Mouse (Mus musculus) CH12.LX (cell line): Measurements from ENCODE around the gene Cd164. TPM values are rescaled to one million over a fixed set of nuclear protein-coding genes. Genes with fewer than 3 reads are reported as not detected.

Source experiments
- DNase-seq: peaks from one replicate; pipeline ENCODE4 v3.0.0-alpha.2; 2013; ENCODE audit errors: extremely low read depth
- H3K27ac ChIP-seq: 2 replicates; pipeline ENCODE4 v1.5.1; 2012; ENCODE audit warnings: low read depth, mild to moderate bottlenecking, control low read depth, moderate library complexity; ENCODE audit not compliant: insufficient read depth
- H3K27me3 ChIP-seq: replicated peaks from 2 replicates; pipeline ENCODE3; 2012; ENCODE audit warnings: inconsistent platforms
- H3K36me3 ChIP-seq, 2 experiments: replicated peaks in 1 of 2; 2 replicates each; pipeline versions ENCODE3 to v1.6.1; 2012; ENCODE audit warnings: inconsistent platforms in 1 of 2, low read length in 1 of 2, mild to moderate bottlenecking in 1 of 2, mixed read lengths in 1 of 2, moderate library complexity in 1 of 2; ENCODE audit not compliant: control insufficient read depth in 1 of 2, insufficient read depth in 1 of 2
- H3K4me1 ChIP-seq, 2 experiments: 2 replicates each; pipeline ENCODE4 v1.6.1; 2012; ENCODE audit warnings: inconsistent platforms in 1 of 2, moderate library complexity in 1 of 2; ENCODE audit not compliant: insufficient read depth in 2 of 2, control insufficient read depth in 1 of 2
- H3K4me2 ChIP-seq: 2 replicates; pipeline ENCODE4 v1.6.1; 2012; ENCODE audit warnings: low read depth, mild to moderate bottlenecking, control low read depth; ENCODE audit not compliant: poor library complexity, insufficient read depth, severe bottlenecking
- H3K4me3 ChIP-seq, 3 experiments: fragments of 150-350 bp in 1 of 3; sonication (generic) in 1 of 3; replicated peaks in 1 of 3; 2 replicates each; pipeline versions ENCODE3 to v1.5.1; 2011 to 2012; ENCODE audit warnings: low read depth in 2 of 3, low read length in 2 of 3, mild to moderate bottlenecking in 2 of 3, moderate library complexity in 2 of 3, control low read depth in 1 of 3, improper control_type of control experiment in 1 of 3, inconsistent platforms in 1 of 3, mixed read lengths in 1 of 3; ENCODE audit not compliant: poor library complexity in 1 of 3
- H3K79me2 ChIP-seq: replicated peaks from 2 replicates; pipeline ENCODE4 v1.6.1; 2012; ENCODE audit warnings: mild to moderate bottlenecking, moderate library complexity; ENCODE audit not compliant: control insufficient read depth, poor library complexity, insufficient read depth, severe bottlenecking; ENCODE audit errors: extremely low read depth
- H3K9ac ChIP-seq: 2 replicates; pipeline ENCODE4 v1.6.1; 2012; ENCODE audit warnings: low read depth, mild to moderate bottlenecking, control low read depth, moderate library complexity; ENCODE audit not compliant: insufficient read depth
- H3K9me3 ChIP-seq: replicated peaks from 2 replicates; pipeline ENCODE3; 2012; ENCODE audit warnings: low read length, inconsistent platforms, mixed read lengths
- CHD2 ChIP-seq: IDR thresholded peaks from 2 replicates; pipeline ENCODE4 v1.6.1; 2011; ENCODE audit warnings: low read length, improper control_type of control experiment
- CTCF ChIP-seq, 2 experiments: IDR thresholded peaks in 1 of 2; conservative IDR thresholded peaks in 1 of 2; 2 replicates each; pipeline ENCODE4 v1.5.1; 2011 to 2012; ENCODE audit warnings: low read depth in 2 of 2, low read length in 2 of 2, improper control_type of control experiment in 1 of 2, inconsistent platforms in 1 of 2, mild to moderate bottlenecking in 1 of 2, moderate library complexity in 1 of 2
- ELF1 ChIP-seq: IDR thresholded peaks from 2 replicates; pipeline ENCODE4 v1.6.1; 2014; ENCODE audit warnings: low read depth, mild to moderate bottlenecking, inconsistent platforms, low read length, improper control_type of control experiment
- EP300 ChIP-seq: IDR thresholded peaks from 2 replicates; pipeline ENCODE4 v1.6.1; 2011; ENCODE audit warnings: low read length, improper control_type of control experiment
- ETS1 ChIP-seq: conservative IDR thresholded peaks from 2 replicates; pipeline ENCODE4 v1.6.1; 2012; ENCODE audit warnings: low read depth, mild to moderate bottlenecking, inconsistent platforms, low read length, improper control_type of control experiment, moderate library complexity
- GABPA ChIP-seq: IDR thresholded peaks from 2 replicates; pipeline ENCODE4 v1.6.1; 2012; ENCODE audit warnings: low read depth, low read length, improper control_type of control experiment, inconsistent platforms; ENCODE audit not compliant: insufficient replicate concordance
- HCFC1 ChIP-seq: IDR thresholded peaks from 2 replicates; pipeline ENCODE4 v1.6.1; 2012; ENCODE audit warnings: low read depth, mild to moderate bottlenecking, inconsistent platforms, low read length, improper control_type of control experiment
- IRF4 ChIP-seq: IDR thresholded peaks from 2 replicates; pipeline ENCODE4 v1.6.1; 2014; ENCODE audit warnings: low read depth, mild to moderate bottlenecking, inconsistent platforms, low read length, improper control_type of control experiment
- JUN ChIP-seq: IDR thresholded peaks from 2 replicates; pipeline ENCODE4 v1.6.1; 2011; ENCODE audit warnings: low read depth, mild to moderate bottlenecking, low read length, improper control_type of control experiment, moderate library complexity; ENCODE audit not compliant: insufficient read depth
- KAT2A ChIP-seq: IDR thresholded peaks from 2 replicates; pipeline ENCODE4 v1.6.1; 2012; ENCODE audit warnings: low read length, improper control_type of control experiment, inconsistent platforms; ENCODE audit not compliant: insufficient replicate concordance
- MEF2A ChIP-seq: IDR thresholded peaks from 2 replicates; pipeline ENCODE4 v1.6.1; 2014; ENCODE audit warnings: low read depth, mild to moderate bottlenecking, inconsistent platforms, low read length, improper control_type of control experiment, borderline replicate concordance
- MXI1 ChIP-seq: IDR thresholded peaks from 2 replicates; pipeline ENCODE4 v1.6.1; 2011; ENCODE audit warnings: mild to moderate bottlenecking, low read depth, low read length, improper control_type of control experiment
- NELFE ChIP-seq: IDR thresholded peaks from 2 replicates; pipeline ENCODE4 v1.6.1; 2011; ENCODE audit warnings: low read depth, low read length, improper control_type of control experiment
- PAX5 ChIP-seq: IDR thresholded peaks from 2 replicates; pipeline ENCODE4 v1.6.1; 2012; ENCODE audit warnings: low read length, inconsistent platforms, mixed read lengths
- POLR2AphosphoS2 ChIP-seq: IDR thresholded peaks from 2 replicates; pipeline ENCODE4 v1.6.1; 2011; ENCODE audit warnings: low read depth, low read length, improper control_type of control experiment
- RAD21 ChIP-seq: IDR thresholded peaks from 2 replicates; pipeline ENCODE4 v1.6.1; 2011; ENCODE audit warnings: low read depth, mild to moderate bottlenecking, low read length, improper control_type of control experiment, moderate library complexity
- TCF12 ChIP-seq: IDR thresholded peaks from 2 replicates; pipeline ENCODE4 v1.6.1; 2014; ENCODE audit warnings: low read depth, mild to moderate bottlenecking, inconsistent platforms, low read length, improper control_type of control experiment
- USF2 ChIP-seq: conservative IDR thresholded peaks from 2 replicates; pipeline ENCODE4 v1.6.1; 2011; ENCODE audit warnings: low read depth, low read length, improper control_type of control experiment
- ZC3H11A ChIP-seq: IDR thresholded peaks from 2 replicates; pipeline ENCODE4 v1.6.1; 2012; ENCODE audit warnings: low read depth, mild to moderate bottlenecking, inconsistent platforms, low read length, improper control_type of control experiment
- ZMIZ1 ChIP-seq: IDR thresholded peaks from 2 replicates; pipeline ENCODE4 v1.6.1; 2012; ENCODE audit warnings: low read depth, mild to moderate bottlenecking, inconsistent platforms, low read length, improper control_type of control experiment
- dilution Hi-C: fragments of 300-500 bp; cut with MboI; formaldehyde crosslinking; loops from 2 replicates; pipeline ENCODE4 v1.14.3; 2020; ENCODE audit warnings: low sequenced_read_pairs; ENCODE audit not compliant: extremely low pct_unique_long_range_greater_than_20kb, extremely low pct_ligation_motif_present
- in situ Hi-C: fragments of 300-500 bp; cut with MboI; formaldehyde crosslinking; loops from 3 replicates; pipeline ENCODE4 v1.14.3; 2019; ENCODE audit warnings: low sequenced_read_pairs, low pct_ligation_motif_present, low pct_unique_long_range_greater_than_20kb, mixed read lengths
- polyA plus RNA-seq: library from polyadenylated mRNA; unstranded; fragments of >175 nt; gene quantifications from 2 replicates; pipeline ENCODE4 v1.2.1, GENCODE M21; 2012; ENCODE audit warnings: low read depth; ENCODE audit not compliant: insufficient read length
- total RNA-seq, 2 experiments: library from RNA; depleted of rRNA; stranded (reverse); fragments of 300-350 nt in 1 of 2; fragments of >200 nt in 1 of 2; gene quantifications; 2 replicates each; pipeline ENCODE4 v1.2.3; 2012 to 2014

The Cd164 gene
- total and polyA plus RNA-seq, 3 experiments = 41.0 to 191 (median 151) TPM

GRCm38 (mm10) chr10:41473782-41474468 lies 45.3 kb upstream of the Cd164 start:
- TF ChIP-seq ZC3H11A = no peak
- TF ChIP-seq ZMIZ1 = no peak
- TF ChIP-seq POLR2AphosphoS2 = no peak
- 0 out of 2 replicates have a peak, but pooled peaks have one; percentile 14 for TF ChIP-seq NELFE
- TF ChIP-seq ELF1 = peak; percentile 30; the same call in 1 of the 2 replicates
- TF ChIP-seq JUN = no peak
- no peak; the same call in 1 of the 2 replicates for TF ChIP-seq HCFC1
- 0 out of 2 replicates have a peak, but pooled peaks have one; percentile 6 for TF ChIP-seq TCF12
- peak; percentile 17; the same call in 1 of the 2 replicates for TF ChIP-seq ETS1
- peak; percentile 24; the same call in 1 of the 2 replicates for TF ChIP-seq EP300
- no peak for TF ChIP-seq KAT2A
- peak; percentile 45; the same call in 1 of the 2 replicates for TF ChIP-seq MEF2A
- no peak for TF ChIP-seq CHD2
- DNase-seq = peak; percentile 63
- Histone ChIP-seq H3K4me3 (no peak overlapping the region), H3K4me1 (peaks cover 13 to 57% of the 10 kb centered on the region in 2 experiments), H3K27me3 (no peaks in the 10 kb centered on the region), H3K9ac (peak overlapping the region; percentile 44), H3K4me2 (no peak overlapping the region; the same call in 1 of the 2 replicates), H3K36me3 (peaks cover 3 to 11% of the 10 kb centered on the region in 2 experiments), H3K9me3 (no peaks in the 10 kb centered on the region), H3K27ac (peak overlapping the region; percentile 60; the same call in 1 of the 2 replicates), H3K79me2 (0 out of 2 replicates have a peak, but pooled peaks cover 2% of the 10 kb centered on the region)
- dilution Hi-C loops = no loop called here
- in situ Hi-C loops = no loop called here

DNA sequence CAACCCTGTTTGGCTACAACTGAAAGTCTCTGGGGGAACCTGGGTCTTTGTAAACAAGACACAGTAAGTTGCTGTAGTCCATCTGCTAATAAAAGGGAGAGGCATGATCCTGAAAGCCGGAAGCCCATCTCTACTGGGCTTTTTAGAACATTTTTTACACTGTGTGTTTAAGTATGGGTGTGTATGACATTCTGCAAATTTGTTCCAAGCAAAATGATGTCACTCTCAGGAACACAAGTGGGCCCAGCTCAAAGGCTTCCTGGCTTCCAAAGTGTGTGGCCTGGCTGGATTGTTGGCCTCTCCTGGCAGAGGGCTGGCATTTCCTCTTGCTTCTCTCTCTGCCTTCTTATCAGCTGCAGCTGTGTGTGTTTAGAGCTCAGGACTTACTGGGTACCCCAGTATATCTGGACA lies 44.2 kb upstream of the Cd164 start:
- peak overlapping the region; percentile 61 for H3K9ac ChIP-seq
- peaks cover 10 to 21% of the 10 kb centered on the region in 2 experiments for H3K36me3 ChIP-seq
- H3K27ac ChIP-seq = peak overlapping the region; percentile 42; the same call in 1 of the 2 replicates
- DNase-seq = no peak
- no peaks in the 10 kb centered on the region for H3K9me3 ChIP-seq
- dilution Hi-C loops = no loop called here
- peaks cover 13 to 61% of the 10 kb centered on the region in 2 experiments for H3K4me1 ChIP-seq
- peak overlapping the region; percentile 69 for H3K4me2 ChIP-seq
- no peak overlapping the region for H3K4me3 ChIP-seq
- no peaks in the 10 kb centered on the region for H3K27me3 ChIP-seq
- TF ChIP-seq USF2 (no peak), TCF12 (0 out of 2 replicates have a peak, but pooled peaks have one; percentile 10), ZMIZ1 (no peak), ETS1 (no peak), PAX5 (no peak), KAT2A (no peak), ZC3H11A (no peak), RAD21 (no peak), JUN (no peak), CTCF (conservative IDR thresholded peaks at IDR 0.05 in 1 of 2, IDR thresholded peaks at IDR 0.05 in 1 of 2; ENCODE audit: low read depth in 2 of 2, low read length in 2 of 2) (no peak), GABPA (no peak), MXI1 (no peak), IRF4 (no peak), HCFC1 (0 out of 2 replicates have a peak, but pooled peaks have one; percentile 4)
- TF ChIP-seq, all 38 proteins: peak for 2
- 0 out of 2 replicates have a peak, but pooled peaks cover 2% of the 10 kb centered on the region for H3K79me2 ChIP-seq
- in situ Hi-C loops = no loop called here
